Mouse (Mus musculus): ENCODE measurements at regions not wholly inside any gene's neighbourhood (a gene's known extent, or its start where the extent isn't known, plus 50 kb on each side); places are given as distances from the start of the nearest gene placed in this dataset.
A peak's percentile ranks its signal among the peaks of the same experiment; 100 is the strongest.

DNA sequence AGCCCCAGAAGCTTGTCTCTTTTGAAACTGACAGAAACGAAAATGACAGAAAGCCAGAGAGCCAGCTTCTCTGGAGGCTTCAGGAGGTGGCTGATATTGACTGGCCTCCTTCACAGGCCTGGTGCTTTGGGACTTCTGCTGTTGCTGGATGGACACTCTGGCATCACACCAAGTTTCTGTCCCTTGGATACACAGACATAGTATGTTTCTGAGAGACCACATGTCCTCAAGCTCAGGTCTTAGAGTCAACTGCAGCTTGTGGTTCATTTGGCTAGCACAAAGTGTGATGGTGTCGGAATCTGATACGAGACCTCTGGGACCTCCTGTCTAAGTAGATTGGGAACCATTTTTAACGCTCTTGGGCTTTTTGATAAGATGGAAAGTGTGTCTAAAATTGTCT is 502.0 kb downstream of the Sqor start:
- H3K4me1 ChIP-seq (replicated peaks; ENCODE audit: control insufficient read depth, insufficient read depth): no peaks in the 10 kb centered on the region
- TF ChIP-seq EP300 (optimal IDR thresholded peaks at IDR 0.05) (no peak), CTCF (IDR thresholded peaks at IDR 0.05; ENCODE audit: low read depth) (no peak)
- no peaks in the 10 kb centered on the region for H3K9me3 ChIP-seq (ENCODE audit: control insufficient read depth, low read length)
- no peak overlapping the region for H3K9ac ChIP-seq (ENCODE audit: low read length)
- no peak for DNase-seq (ENCODE audit: low spot score)
- 80% methylated on average over 4 of the region's 4 CpGs for WGBS
- no peaks in the 10 kb centered on the region for H3K36me3 ChIP-seq (ENCODE audit: control insufficient read depth, insufficient read depth, low read length)
- no peak overlapping the region for H3K4me3 ChIP-seq (ENCODE audit: low read depth, low read length)
- no peak for ATAC-seq (ENCODE audit: low FRiP score, low TSS enrichment)
- H3K27ac ChIP-seq (replicated peaks): no peak overlapping the region
- no peaks in the 10 kb centered on the region for H3K27me3 ChIP-seq (ENCODE audit: control insufficient read depth, insufficient read depth, low read length)
- H3K4me2 ChIP-seq (replicated peaks; ENCODE audit: low read depth): no peak overlapping the region

DNA sequence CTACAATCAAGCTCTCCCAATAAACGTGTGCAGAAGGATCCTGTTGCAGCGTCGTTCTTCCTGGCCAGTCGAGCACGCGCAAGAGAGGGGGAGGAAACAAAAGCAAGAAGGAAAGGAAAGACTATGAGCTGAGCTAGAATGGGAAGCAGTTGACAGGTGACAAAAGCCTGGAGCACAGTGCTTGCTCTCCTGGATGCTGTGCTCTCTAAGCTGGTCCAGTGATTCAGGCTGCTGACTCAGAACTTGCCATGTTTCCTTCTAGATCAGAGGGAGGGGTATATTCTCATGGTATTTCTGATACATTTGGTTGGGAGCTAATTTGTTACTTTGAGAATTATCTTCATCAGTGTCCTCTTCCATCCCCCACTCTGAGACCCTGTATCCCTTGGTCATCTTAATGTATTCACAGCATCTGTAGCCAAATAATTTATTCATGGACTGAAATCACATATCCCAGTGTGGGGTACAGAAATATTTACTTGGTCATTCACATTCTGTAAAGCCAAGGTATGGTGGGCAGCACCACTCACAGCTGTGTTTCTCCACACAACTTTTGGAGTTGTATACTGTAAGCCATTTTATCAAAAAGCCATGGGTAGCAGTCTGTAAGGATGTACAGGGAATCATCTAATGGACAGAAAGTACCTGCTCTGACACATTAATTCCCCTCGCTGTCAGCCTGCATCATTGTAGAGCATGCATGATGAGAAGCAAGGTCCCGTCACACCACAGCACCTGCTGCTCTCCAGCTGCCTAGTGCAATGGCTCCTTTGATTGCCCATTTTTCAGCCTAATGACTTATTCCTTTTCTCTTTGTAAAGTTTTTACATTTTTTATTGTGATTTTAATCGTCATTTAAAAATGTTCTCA is 510.1 kb downstream of the Sqor start:
- TF ChIP-seq CTCF (IDR thresholded peaks at IDR 0.05; ENCODE audit: low read depth): no peak
- TF ChIP-seq EP300 (optimal IDR thresholded peaks at IDR 0.05): no peak
- Histone ChIP-seq H3K27me3 (ENCODE audit: control insufficient read depth, insufficient read depth, low read length) (no peaks in the 10 kb centered on the region), H3K4me2 (replicated peaks; ENCODE audit: low read depth) (no peak overlapping the region), H3K4me1 (replicated peaks; ENCODE audit: control insufficient read depth, insufficient read depth) (no peaks in the 10 kb centered on the region), H3K9me3 (ENCODE audit: control insufficient read depth, low read length) (no peaks in the 10 kb centered on the region), H3K36me3 (ENCODE audit: control insufficient read depth, insufficient read depth, low read length) (no peaks in the 10 kb centered on the region), H3K9ac (ENCODE audit: low read length) (no peak overlapping the region), H3K4me3 (ENCODE audit: low read depth, low read length) (no peak overlapping the region), H3K27ac (replicated peaks) (no peak overlapping the region)
- ATAC-seq (ENCODE audit: low FRiP score, low TSS enrichment) (no peak), DNase-seq (ENCODE audit: low spot score) (no peak)
- 65% methylated on average over 9 of the region's 9 CpGs for WGBS

DNA sequence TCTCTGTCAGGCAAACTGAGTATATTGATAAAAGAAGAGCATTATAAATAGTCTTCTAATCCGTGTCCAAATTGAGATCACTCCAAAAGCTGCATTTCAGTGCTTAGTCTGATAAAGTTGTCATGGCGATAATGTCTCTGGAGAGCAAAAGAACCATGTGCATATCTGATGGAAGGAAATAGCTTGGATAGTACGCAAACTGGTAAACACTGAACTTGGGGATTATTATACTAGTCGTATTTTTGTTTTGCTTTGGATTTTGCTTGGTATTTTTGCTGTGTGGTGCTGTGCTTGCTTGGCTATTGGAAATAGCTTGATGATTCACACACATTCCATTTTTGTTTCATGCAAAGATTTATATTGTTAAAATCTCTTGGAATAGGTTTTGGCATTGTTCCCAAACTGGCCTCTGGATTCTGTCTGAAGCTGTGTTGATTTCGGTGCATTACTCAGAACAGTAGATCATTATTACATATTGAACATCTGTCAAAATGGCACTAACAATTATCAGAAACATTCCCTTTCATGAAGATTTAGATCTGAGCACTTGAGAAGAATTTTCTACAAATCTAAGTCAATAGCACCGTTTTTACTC is 510.8 kb downstream of the Sqor start:
- WGBS: 36% methylated on average over 6 of the region's 6 CpGs
- Histone ChIP-seq H3K4me1 (replicated peaks; ENCODE audit: control insufficient read depth, insufficient read depth) (no peaks in the 10 kb centered on the region), H3K27ac (replicated peaks) (no peak overlapping the region), H3K9ac (ENCODE audit: low read length) (no peak overlapping the region), H3K27me3 (ENCODE audit: control insufficient read depth, insufficient read depth, low read length) (no peaks in the 10 kb centered on the region), H3K4me3 (ENCODE audit: low read depth, low read length) (no peak overlapping the region), H3K36me3 (ENCODE audit: control insufficient read depth, insufficient read depth, low read length) (no peaks in the 10 kb centered on the region), H3K4me2 (replicated peaks; ENCODE audit: low read depth) (no peak overlapping the region), H3K9me3 (ENCODE audit: control insufficient read depth, low read length) (no peaks in the 10 kb centered on the region)
- no peak for TF ChIP-seq CTCF (IDR thresholded peaks at IDR 0.05; ENCODE audit: low read depth)
- TF ChIP-seq EP300 (optimal IDR thresholded peaks at IDR 0.05): no peak
- DNase-seq (ENCODE audit: low spot score): no peak
- no peak for ATAC-seq (ENCODE audit: low FRiP score, low TSS enrichment)

DNA sequence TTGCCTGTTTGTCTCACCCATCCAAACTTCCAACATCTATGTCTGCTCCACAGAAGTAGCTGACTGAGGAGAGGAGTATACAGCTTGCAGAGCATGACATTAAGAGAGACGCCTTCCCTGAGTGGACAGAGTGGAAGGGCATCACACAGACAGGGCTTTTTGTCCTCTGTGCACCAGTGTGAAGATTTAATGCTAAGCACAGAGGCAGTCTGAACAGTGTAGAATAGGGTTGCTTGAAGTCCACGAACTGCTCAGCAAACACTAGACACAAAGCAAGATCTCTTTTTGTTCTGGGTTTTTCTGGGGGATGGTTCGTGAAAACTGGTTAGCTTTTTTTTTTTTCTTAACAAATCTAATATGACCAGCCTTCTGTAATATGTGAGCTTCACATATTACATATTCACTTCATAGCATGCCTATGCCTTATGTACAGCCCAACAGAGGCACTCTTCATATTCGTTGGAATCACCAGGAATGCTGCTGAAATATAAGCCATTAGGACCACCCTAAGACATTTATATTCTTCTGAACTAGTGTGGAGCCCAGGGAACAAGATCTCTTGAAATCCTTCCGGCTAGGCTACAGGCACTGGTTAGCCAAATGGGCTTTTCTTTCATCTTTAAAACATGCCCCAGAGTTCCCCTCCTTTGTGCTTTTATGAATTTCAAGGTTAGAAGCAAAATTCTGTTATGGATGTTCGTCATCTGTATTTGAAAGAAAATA is 546.7 kb downstream of the Sqor start:
- TF ChIP-seq EP300 (optimal IDR thresholded peaks at IDR 0.05) (no peak), CTCF (IDR thresholded peaks at IDR 0.05; ENCODE audit: low read depth) (no peak)
- H3K27me3 ChIP-seq (ENCODE audit: control insufficient read depth, insufficient read depth, low read length): no peaks in the 10 kb centered on the region
- ATAC-seq (ENCODE audit: low FRiP score, low TSS enrichment) (no peak), DNase-seq (ENCODE audit: low spot score) (no peak)
- no peaks in the 10 kb centered on the region for H3K9me3 ChIP-seq (ENCODE audit: control insufficient read depth, low read length)
- no peak overlapping the region for H3K4me3 ChIP-seq (ENCODE audit: low read depth, low read length)
- no peak overlapping the region for H3K9ac ChIP-seq (ENCODE audit: low read length)
- WGBS: 65% methylated on average over 6 of the region's 6 CpGs
- H3K36me3 ChIP-seq (ENCODE audit: control insufficient read depth, insufficient read depth, low read length): no peaks in the 10 kb centered on the region
- H3K4me1 ChIP-seq (replicated peaks; ENCODE audit: control insufficient read depth, insufficient read depth): no peaks in the 10 kb centered on the region
- no peak overlapping the region for H3K27ac ChIP-seq (replicated peaks)
- H3K4me2 ChIP-seq (replicated peaks; ENCODE audit: low read depth): no peak overlapping the region

DNA sequence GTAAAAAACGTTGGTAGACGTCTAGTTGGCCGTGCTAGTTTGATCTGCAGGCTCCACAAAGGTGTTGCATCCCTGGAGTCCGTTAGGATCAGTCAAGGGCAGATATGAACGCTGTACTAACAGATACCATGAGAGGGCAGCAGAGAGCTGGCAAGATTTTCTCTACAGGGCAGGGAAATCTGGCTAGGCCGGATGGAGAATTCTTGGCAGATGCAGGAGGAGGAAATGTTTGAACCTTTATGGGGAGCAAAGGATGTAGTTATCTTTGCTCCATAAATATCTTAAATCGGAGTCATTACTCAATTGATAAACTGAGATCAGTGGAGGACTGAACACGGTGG is 547.2 kb downstream of the Sqor start:
- 11% methylated on average over 8 of the region's 8 CpGs for WGBS
- H3K4me1 ChIP-seq (replicated peaks; ENCODE audit: control insufficient read depth, insufficient read depth): no peaks in the 10 kb centered on the region
- H3K4me3 ChIP-seq (ENCODE audit: low read depth, low read length): no peak overlapping the region
- H3K36me3 ChIP-seq (ENCODE audit: control insufficient read depth, insufficient read depth, low read length): no peaks in the 10 kb centered on the region
- no peak overlapping the region for H3K9ac ChIP-seq (ENCODE audit: low read length)
- peak; percentile 67 for DNase-seq (ENCODE audit: low spot score)
- TF ChIP-seq EP300 (optimal IDR thresholded peaks at IDR 0.05) (no peak), CTCF (IDR thresholded peaks at IDR 0.05; ENCODE audit: low read depth) (peak; percentile 93)
- no peaks in the 10 kb centered on the region for H3K27me3 ChIP-seq (ENCODE audit: control insufficient read depth, insufficient read depth, low read length)
- H3K9me3 ChIP-seq (ENCODE audit: control insufficient read depth, low read length): no peaks in the 10 kb centered on the region
- H3K4me2 ChIP-seq (replicated peaks; ENCODE audit: low read depth): no peak overlapping the region
- ATAC-seq (ENCODE audit: low FRiP score, low TSS enrichment): peak; percentile 57; the same call in 1 of the 2 replicates
- no peak overlapping the region for H3K27ac ChIP-seq (replicated peaks)
